Mouse (Mus musculus): ENCODE measurements around the gene Npepps. TPM values are rescaled to one million over a fixed set of nuclear protein-coding genes. Genes with fewer than 3 reads are reported as not detected.

The Npepps gene
- polyA plus RNA-seq (2014; fragmentation: Illumina TruSeq; extraction: RNeasy Lipid Tissue Mini Kit (QIAGEN cat#74804); ENCODE audit: low read depth, low replicate concordance), result 140 TPM

DNA sequence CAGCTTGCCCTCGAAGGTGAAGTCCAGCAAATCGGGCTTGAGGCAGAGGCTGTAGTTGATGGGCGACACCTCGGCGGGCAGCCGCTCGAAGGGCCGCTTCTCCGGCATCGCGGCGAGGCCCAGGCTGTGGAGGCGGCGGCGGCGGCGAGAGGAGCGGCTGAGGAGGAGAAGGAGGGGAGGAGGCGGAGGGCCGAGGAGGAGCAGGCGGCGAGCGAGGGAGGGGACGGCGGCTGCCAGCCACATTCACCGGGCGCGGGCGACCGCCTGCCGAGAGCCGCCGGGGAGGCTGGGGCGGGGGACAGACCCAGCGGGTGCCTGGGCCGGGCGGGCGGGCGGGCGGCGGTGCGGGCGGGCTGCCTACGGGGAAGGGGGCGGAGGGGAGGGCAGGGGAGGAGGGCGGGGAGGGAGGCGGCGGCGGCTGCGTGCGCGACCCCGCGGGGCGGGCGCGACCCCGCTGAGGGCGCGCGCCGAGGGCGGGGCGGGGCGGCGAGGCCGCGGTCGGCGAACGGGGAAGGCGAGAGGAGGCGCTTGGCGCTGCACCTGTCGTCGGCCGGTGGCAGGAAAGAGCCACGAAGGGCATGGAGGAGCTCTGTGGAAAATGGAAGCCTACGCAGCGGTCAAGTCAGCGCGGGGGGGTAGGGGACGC lies at the start of gene Npepps:
Gene Npepps, minus strand, starts transcription at position 423 of the 646 bp plus-strand sequence.

DNA sequence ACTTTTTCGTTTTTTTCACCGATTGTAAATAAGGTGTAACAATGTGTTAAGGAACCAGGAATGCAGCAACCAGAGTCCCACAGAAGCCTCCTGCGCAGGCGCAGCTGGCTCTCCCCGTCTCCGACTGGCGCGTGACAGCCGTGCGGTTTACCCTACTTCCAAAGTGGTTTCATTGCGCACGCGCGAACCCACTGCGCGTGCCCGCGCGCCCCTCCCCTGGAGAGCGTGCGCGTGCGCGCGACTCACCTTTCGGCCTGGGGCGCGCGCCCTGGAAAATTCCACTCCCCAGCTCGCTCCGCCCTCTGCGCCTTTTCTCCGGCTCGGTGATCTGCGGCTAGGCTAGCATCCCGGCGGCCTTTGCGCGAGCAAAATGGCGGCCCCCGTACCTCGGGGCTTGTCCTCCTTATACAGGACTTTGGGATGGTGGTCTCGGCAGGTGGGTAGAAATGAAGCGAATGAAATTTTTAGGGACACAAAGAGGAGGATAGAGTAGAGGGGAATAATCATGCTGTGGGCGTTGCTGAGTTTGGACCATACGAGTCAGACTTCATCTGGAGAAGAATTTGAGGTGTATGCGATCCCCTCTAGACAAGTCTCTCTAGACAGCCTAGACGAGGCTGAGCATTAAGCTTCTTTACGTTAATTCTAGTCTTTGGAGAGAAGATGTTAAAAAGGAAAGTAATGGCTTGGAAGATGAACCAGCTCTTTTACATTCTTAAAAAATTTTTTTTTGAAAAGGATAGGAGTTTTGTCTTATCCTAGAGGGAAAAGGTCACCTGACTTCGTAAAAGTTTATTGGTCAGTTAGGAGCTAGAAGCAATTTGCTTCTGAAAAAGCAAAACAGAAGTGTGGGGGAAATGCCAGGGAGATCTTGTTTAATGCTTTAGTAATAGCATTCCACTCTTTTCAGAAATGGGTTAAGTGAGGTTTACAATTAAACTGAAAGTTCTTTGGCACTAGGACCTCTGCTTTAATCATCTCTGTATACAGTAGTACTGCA lies 35.4 kb upstream of the Npepps start, which contains the start of gene Mrpl45:
Gene Mrpl45, plus strand, starts transcription at position 213 of the 1,000 bp plus-strand sequence.

GRCm38 (mm10) chr11:97187764-97188642 lies 92.4 kb downstream of the Npepps start, which contains the start of gene Kpnb1:
Gene Kpnb1, minus strand, starts transcription at chr11:97187881.

Other genes with a start within 250 kb of the Npepps start
- gene Lrrc46, start 239.2 kb downstream of the Npepps start, polyA plus RNA-seq (2014; fragmentation: Illumina TruSeq; extraction: RNeasy Lipid Tissue Mini Kit (QIAGEN cat#74804); ENCODE audit: low read depth, low replicate concordance), result not detected
- gene Mrpl10, start 239.1 kb downstream of the Npepps start, polyA plus RNA-seq (2014; fragmentation: Illumina TruSeq; extraction: RNeasy Lipid Tissue Mini Kit (QIAGEN cat#74804); ENCODE audit: low read depth, low replicate concordance), result 28.6 TPM
- gene Osbpl7, start 230.0 kb downstream of the Npepps start, polyA plus RNA-seq (2014; fragmentation: Illumina TruSeq; extraction: RNeasy Lipid Tissue Mini Kit (QIAGEN cat#74804); ENCODE audit: low read depth, low replicate concordance), result not detected
- gene Tbx21, start 165.3 kb downstream of the Npepps start, polyA plus RNA-seq (2014; fragmentation: Illumina TruSeq; extraction: RNeasy Lipid Tissue Mini Kit (QIAGEN cat#74804); ENCODE audit: low read depth, low replicate concordance), result not detected
- gene Tbkbp1, start 129.1 kb downstream of the Npepps start, polyA plus RNA-seq (2014; fragmentation: Illumina TruSeq; extraction: RNeasy Lipid Tissue Mini Kit (QIAGEN cat#74804); ENCODE audit: low read depth, low replicate concordance), result 0.41 TPM
- 141 TPM for gene Kpnb1, start 92.8 kb downstream of the Npepps start, polyA plus RNA-seq (2014; fragmentation: Illumina TruSeq; extraction: RNeasy Lipid Tissue Mini Kit (QIAGEN cat#74804); ENCODE audit: low read depth, low replicate concordance)
- 33.5 TPM for gene Mrpl45, start 35.1 kb upstream of the Npepps start, polyA plus RNA-seq (2014; fragmentation: Illumina TruSeq; extraction: RNeasy Lipid Tissue Mini Kit (QIAGEN cat#74804); ENCODE audit: low read depth, low replicate concordance)
- 0.17 TPM for gene Gpr179, start 71.4 kb upstream of the Npepps start, polyA plus RNA-seq (2014; fragmentation: Illumina TruSeq; extraction: RNeasy Lipid Tissue Mini Kit (QIAGEN cat#74804); ENCODE audit: low read depth, low replicate concordance)
- 11.1 TPM for gene Socs7, start 81.9 kb upstream of the Npepps start, polyA plus RNA-seq (2014; fragmentation: Illumina TruSeq; extraction: RNeasy Lipid Tissue Mini Kit (QIAGEN cat#74804); ENCODE audit: low read depth, low replicate concordance)
- gene Arhgap23, start 134.9 kb upstream of the Npepps start, polyA plus RNA-seq (2014; fragmentation: Illumina TruSeq; extraction: RNeasy Lipid Tissue Mini Kit (QIAGEN cat#74804); ENCODE audit: low read depth, low replicate concordance), result 10.8 TPM
- not detected for gene 4933428G20Rik, start 219.7 kb upstream of the Npepps start, polyA plus RNA-seq (2014; fragmentation: Illumina TruSeq; extraction: RNeasy Lipid Tissue Mini Kit (QIAGEN cat#74804); ENCODE audit: low read depth, low replicate concordance)

All from adrenal gland, adult 10 weeks (tissue).